Mouse (Mus musculus): ENCODE results near the gene Gm37240.
A peak's percentile ranks its signal among the peaks of the same experiment; 100 is the strongest.
"Not testable (repeated sequence)": the region's sequence is repeated elsewhere in the genome, so short reads cannot be mapped to it uniquely, and the experiment has no call there.

The Gm37240 gene

GRCm38 (mm10) chr3:84685662-84686293, 1201.5 kb downstream of the Gm37240 start:
- no peak for DNase-seq (ENCODE audit: low read depth, low spot score)

DNA sequence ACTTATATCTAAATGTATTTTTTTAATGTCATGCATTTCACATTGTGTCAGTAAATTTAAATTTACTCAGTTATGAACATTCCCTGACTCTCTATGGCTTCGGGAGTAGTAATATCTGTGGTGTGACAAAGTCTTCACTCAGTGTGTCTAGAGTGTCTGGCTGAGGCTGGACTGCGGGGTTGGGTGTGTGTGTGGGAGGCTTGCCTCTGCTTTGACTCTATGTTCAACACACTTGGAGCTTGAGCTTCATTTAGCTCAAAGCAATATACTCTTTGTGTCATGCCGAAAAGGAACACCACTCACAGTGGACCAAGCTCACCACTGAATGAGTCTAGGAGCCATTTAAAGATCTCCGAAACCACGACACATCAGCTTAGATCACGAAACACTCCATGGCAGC, 1203.5 kb downstream of the Gm37240 start:
- no peak for DNase-seq (ENCODE audit: low read depth, low spot score)

GRCm38 (mm10) chr3:84681699-84682098, 1205.6 kb downstream of the Gm37240 start:
- DNase-seq (ENCODE audit: low read depth, low spot score) = no peak

- no peak for DNase-seq (ENCODE audit: low read depth, low spot score)
These were observed 1207.3 kb downstream of the Gm37240 start for GRCm38 (mm10) chr3:84680062-84680461.

DNA sequence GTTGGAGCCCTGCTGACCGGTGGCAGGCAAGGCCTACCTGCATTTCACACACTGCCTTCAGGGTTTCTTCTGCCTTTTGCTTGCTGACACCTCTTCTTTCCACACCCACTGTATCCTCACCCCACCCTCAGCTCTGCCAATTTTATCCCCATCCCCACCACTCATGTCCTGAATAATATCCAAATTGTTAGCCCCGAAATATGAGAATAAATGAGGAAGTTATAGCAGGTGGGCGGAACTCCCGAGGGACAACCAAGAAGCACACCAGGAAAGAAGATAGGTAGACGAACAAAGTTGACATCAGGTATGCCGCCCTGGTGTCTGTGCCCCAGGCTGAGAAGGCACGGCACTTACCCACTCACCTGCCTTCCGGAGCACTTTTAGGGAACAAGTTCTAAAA, 1207.8 kb downstream of the Gm37240 start:
- DNase-seq (ENCODE audit: low read depth, low spot score) = no peak

- DNase-seq (ENCODE audit: low read depth, low spot score) = no peak
These were observed 1208.4 kb downstream of the Gm37240 start for GRCm38 (mm10) chr3:84678891-84679290.

DNA sequence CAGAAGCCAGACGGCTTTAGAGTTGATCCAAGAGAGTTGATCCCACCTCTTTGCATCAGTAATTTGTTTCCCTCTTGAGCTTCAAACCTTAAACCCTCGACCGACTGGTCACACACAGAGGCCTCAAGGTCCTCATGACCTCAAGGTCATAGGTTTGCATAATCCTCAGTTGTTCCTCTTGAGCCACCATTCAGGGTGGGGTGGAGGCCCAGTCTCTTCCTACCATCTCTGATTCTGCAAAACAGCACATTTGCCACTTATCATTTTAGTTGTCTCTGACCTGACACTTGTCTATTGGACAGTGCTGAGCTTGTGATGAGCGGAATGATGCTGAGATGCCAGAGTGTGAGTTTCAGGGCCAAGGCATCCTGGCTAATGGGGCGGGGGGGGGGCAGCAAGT, 1211.6 kb downstream of the Gm37240 start:
- DNase-seq (ENCODE audit: low read depth, low spot score) = no peak

DNA sequence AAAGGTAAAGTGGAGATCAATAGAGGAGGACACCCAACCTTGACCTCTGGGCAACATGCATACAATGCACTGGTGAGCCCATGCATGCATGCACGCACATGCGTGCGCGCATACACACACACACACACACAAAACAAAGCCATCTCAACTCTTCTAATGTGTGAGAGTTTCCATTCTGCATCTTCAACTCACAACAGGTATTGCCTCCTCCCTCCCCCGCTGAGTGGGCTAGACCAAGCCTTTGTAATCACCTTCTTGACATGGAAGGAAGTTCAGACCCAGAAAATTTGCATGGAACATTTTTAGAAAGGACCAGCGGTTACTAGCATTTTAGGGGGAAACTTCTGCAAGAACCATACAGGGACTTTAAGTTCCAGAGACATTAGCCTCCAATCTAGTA, 1213.8 kb downstream of the Gm37240 start:
- no peak for DNase-seq (ENCODE audit: low read depth, low spot score)

DNA sequence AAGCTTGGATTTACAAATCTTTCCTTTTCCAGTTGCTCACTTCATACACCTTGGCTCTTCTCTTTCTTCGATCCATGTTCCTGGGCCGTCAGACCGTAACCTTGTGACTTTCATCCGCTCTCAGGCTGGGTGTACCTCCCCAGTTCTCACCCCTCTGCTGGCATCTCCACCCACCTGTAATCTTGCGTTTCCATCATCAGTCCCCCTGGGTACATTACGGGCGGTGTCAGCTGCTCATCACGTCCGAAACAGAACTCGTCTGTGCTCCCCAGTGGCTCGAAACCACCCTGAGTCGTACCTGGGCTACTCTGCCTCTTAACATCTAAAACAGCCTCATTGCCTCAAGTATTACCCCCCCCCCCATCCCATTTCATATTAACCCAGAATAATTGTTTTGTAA, 1215.2 kb downstream of the Gm37240 start:
- DNase-seq (ENCODE audit: low read depth, low spot score) = no peak

DNA sequence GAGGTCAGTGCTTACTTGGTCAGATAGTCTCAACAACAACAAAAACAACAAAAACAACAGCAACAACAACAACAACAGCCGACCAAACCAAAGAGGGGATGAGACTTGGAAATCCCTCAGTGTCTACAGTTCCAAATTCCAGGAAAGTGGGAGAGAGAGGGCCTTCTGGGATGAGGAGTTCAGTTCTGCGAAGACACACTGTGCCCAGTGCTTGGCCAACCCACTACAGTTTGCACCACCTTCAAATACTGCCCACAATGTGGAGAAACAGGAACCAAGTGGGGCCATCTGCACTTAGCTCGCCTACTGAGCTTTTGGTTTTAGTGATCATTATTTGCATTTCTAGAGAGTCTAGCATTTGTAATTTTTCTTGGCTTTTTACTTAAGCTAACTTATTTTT, 1218.4 kb downstream of the Gm37240 start:
- DNase-seq (ENCODE audit: low read depth, low spot score) = no peak

GRCm38 (mm10) chr3:84665255-84666073, 1221.9 kb downstream of the Gm37240 start:
- DNase-seq (ENCODE audit: low read depth, low spot score) = peak; percentile 70

DNA sequence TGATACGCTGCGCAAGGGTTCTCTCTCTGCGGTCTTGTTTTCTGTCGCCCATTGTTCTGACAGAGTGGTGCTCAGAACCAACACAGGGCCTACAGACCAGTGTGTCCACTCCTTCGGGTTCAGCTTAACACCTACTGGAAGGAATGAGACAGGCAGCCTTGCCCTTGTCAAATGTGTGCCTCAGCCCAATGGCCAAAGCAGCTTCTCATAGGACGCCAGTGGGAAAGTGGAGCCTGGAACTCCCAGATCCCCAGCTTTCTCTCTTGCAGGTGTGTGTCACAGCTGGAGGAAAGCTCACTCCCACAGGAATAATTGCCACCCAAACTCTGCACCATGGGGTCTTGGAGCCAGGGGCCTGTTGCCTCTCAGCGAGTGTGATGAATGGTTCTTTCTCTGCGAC, 1222.6 kb downstream of the Gm37240 start:
- DNase-seq (ENCODE audit: low read depth, low spot score) = peak; percentile 62

DNA sequence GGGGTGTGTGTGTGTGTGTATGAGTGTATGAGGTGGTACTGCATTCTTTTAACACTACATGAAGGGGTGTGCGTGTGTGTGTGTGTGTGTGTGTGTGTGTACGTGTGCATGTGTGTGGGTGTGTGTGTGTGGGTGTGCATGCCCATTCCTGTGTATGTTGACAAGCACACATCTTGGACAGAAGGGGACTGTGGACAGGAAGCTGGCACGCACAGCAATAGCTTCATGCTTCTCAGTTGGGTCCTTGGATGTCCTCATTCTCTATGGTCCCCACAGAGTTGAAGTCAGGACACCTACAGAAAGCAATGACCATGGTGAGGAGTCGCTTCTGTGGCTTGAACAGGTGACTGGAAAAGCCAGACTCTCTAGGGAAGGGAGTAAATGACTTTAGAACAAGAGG, 1223.5 kb downstream of the Gm37240 start:
- no peak for DNase-seq (ENCODE audit: low read depth, low spot score)

GRCm38 (mm10) chr3:84663079-84663478, 1224.2 kb downstream of the Gm37240 start:
- no peak for DNase-seq (ENCODE audit: low read depth, low spot score)

- DNase-seq (ENCODE audit: low read depth, low spot score) = no peak
These were observed 1226.9 kb downstream of the Gm37240 start for GRCm38 (mm10) chr3:84660380-84660779.

DNA sequence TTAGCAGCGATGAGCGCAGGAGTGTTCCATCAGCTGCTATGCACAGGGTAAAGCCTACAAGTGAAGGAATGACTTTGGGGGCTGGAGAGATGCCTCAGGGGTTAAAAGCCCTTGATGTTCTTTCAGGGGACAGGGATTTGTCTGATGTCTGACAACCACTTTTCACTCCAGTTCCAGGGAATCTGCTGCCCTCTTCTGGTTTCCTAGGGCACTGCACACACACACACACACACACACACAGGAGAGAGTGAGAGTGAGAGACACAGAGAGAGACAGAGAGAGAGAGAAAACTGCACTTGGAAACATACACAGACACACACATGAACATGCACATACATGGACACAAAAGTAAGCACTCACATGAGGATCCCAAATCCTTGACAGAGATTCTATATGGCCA, 1228.4 kb downstream of the Gm37240 start:
- peak; percentile 38 for DNase-seq (ENCODE audit: low read depth, low spot score)

- DNase-seq (ENCODE audit: low read depth, low spot score) = peak; percentile 45
These were observed 1229.3 kb downstream of the Gm37240 start for GRCm38 (mm10) chr3:84658017-84658416.

DNA sequence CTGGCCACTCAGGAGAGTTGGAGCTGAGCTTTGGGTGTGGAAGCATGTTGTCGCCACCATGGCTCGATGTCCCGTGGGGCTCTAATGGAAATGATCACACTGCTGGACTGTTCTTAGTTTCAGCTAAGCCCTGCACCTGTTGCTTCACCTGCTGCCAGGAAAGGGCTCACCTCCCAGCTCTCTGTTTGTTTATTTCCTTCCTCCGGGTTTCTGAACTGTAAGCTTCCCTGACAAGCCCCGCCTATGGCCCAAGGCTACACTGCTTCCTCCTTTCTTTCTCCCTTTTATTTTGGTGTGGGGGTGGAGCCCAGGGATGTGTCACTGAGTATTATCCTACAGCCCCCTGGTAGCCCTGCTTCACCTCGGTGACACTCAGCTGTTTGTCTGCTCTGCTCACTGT, 1230.1 kb downstream of the Gm37240 start:
- DNase-seq (ENCODE audit: low read depth, low spot score) = peak; percentile 82

DNA sequence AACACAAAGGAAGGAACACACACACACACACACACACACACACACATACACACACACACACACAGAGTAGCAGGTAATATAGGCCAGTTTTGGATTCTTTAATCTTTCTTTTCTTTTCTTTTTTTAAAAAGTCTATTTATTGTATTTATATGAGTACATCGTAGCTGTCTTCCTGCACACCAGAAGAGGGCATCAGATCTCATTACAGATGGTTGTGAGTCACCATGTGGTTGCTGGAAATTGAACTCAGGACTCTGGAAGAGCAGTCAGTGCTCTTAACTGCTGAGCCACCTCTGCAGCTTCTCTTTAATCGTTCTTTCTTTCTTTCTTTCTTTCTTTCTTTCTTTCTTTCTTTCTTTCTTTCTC, 1231.5 kb downstream of the Gm37240 start:
- DNase-seq (ENCODE audit: low read depth, low spot score) = not testable (repeated sequence)

DNA sequence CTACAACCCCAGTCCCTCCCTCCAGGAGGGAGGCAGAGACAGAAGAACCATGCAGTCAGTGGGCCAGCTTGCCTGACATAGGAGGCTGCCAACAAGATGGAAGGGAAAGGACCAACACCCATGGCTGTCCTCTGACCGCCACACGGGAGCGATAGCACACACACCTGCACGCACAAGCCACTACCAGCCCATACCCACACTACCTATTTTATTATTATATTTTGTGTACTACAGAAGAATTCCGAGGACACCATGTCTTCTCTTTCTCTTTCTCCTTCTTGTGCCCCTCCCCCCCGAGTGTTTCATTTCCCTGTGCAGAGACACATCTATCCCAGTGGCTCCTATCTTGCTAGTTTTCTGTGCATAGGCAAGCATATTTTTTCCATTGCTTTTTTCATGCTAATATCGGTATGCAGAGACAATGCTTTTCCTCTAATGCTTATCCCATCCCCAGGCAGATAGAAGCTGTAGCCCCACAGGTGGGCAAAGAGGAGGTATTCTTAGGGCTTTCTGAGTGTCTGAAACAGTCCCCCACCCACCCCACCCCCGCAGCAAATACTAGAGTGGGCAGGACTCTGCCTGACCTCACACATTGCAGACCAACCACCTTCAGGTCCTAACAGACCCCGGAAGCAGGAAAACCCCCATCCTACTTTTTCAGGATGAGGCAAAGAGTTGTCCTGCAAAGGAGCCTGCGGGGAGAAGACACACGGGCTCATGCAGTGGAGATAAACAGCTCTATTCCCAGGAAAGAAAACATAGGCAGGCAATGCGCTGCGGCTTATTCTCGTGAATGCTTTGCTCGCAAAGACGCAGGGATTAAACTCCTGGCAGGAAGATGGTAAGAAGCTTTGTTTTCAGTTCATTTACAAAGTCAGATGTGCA, 1232.2 kb downstream of the Gm37240 start:
- peak; percentile 63 for DNase-seq (ENCODE audit: low read depth, low spot score)

- DNase-seq (ENCODE audit: low read depth, low spot score) = no peak
These were observed 1233.0 kb downstream of the Gm37240 start for GRCm38 (mm10) chr3:84654246-84654826.

All from ZHBTc4 (cell line).